Mouse (Mus musculus): Measurements from ENCODE around the gene Lrrc38.

- no peak for TF ChIP-seq CHD2 (IDR thresholded peaks at IDR 0.05; ENCODE audit: low read depth, low read length)
- no peak for TF ChIP-seq HCFC1 (IDR thresholded peaks at IDR 0.05; ENCODE audit: borderline replicate concordance, insufficient read depth, low read length)
- TF ChIP-seq ZC3H11A (IDR thresholded peaks at IDR 0.05; ENCODE audit: borderline replicate concordance, low read depth, low read length), result no peak
- TF ChIP-seq MAFK (IDR thresholded peaks at IDR 0.05; ENCODE audit: insufficient read depth, low read depth, low read length), result no peak
Measured at GRCm38 (mm10) chr4:143349484-143349906, at the start of gene Lrrc38.
